Mouse (Mus musculus) heart, postnatal 0 days (tissue): Measurements from ENCODE around the gene Tnip2.

Experiments used
- CTCF ChIP-seq: IDR thresholded peaks from 2 replicates; pipeline ENCODE4 v1.5.1; 2016; ENCODE audit warnings: antibody characterized with exemption, control low read depth, low read depth
- EP300 ChIP-seq: IDR thresholded peaks from 2 replicates; pipeline ENCODE4 v1.6.1; 2016; ENCODE audit warnings: antibody characterized with exemption, low read depth

GRCm38 (mm10) chr5:34542166-34542565 is 28.4 kb upstream of the Tnip2 start:
- TF ChIP-seq CTCF (no peak), EP300 (no peak)
